Mouse (Mus musculus) cerebellum, adult 18-20 months (tissue): ENCODE data around the gene Cers3.

Experiments
- DNase-seq, 2 experiments: peaks; one replicate each; pipeline ENCODE4 v3.0.0; 2021

The Cers3 gene

GRCm38 (mm10) chr7:66779944-66780942, 36.9 kb downstream of the Cers3 start:
- DNase-seq, result no peak

GRCm38 (mm10) chr7:66786476-66786875, 43.2 kb downstream of the Cers3 start:
- no peak for DNase-seq

GRCm38 (mm10) chr7:66787816-66788215, 44.5 kb downstream of the Cers3 start:
- no peak for DNase-seq

- DNase-seq, result no peak
Observed at GRCm38 (mm10) chr7:66789860-66790748, 46.8 kb downstream of the Cers3 start.

- no peak for DNase-seq
Observed at GRCm38 (mm10) chr7:66791022-66791421, 47.7 kb downstream of the Cers3 start.

GRCm38 (mm10) chr7:66796909-66797308, 53.6 kb downstream of the Cers3 start:
- no peak for DNase-seq

GRCm38 (mm10) chr7:66797345-66797744, 54.0 kb downstream of the Cers3 start:
- DNase-seq, result no peak

- DNase-seq, result no peak
Observed at GRCm38 (mm10) chr7:66798826-66799225, 55.5 kb downstream of the Cers3 start.

GRCm38 (mm10) chr7:66800784-66801183, 57.5 kb downstream of the Cers3 start:
- DNase-seq, result no peak

- DNase-seq, result no peak
Observed at GRCm38 (mm10) chr7:66801785-66802184, 58.5 kb downstream of the Cers3 start.

- no peak for DNase-seq
Observed at GRCm38 (mm10) chr7:66803798-66804197, 60.5 kb downstream of the Cers3 start.

GRCm38 (mm10) chr7:66806801-66807200, 63.5 kb downstream of the Cers3 start:
- no peak for DNase-seq

- DNase-seq, result no peak
Observed at GRCm38 (mm10) chr7:66810436-66810835, 67.1 kb downstream of the Cers3 start.

GRCm38 (mm10) chr7:66811294-66811693, 68.0 kb downstream of the Cers3 start:
- no peak for DNase-seq

GRCm38 (mm10) chr7:66812289-66812688, 69.0 kb downstream of the Cers3 start:
- no peak for DNase-seq

- no peak for DNase-seq
Observed at GRCm38 (mm10) chr7:66812737-66813136, 69.4 kb downstream of the Cers3 start.

GRCm38 (mm10) chr7:66813172-66813571, 69.9 kb downstream of the Cers3 start:
- DNase-seq, result no peak

- DNase-seq, result peak; percentile 7 to 15
Observed at GRCm38 (mm10) chr7:66815526-66815925, 72.2 kb downstream of the Cers3 start.

- DNase-seq, result peak; percentile 34 to 49
Observed at GRCm38 (mm10) chr7:66820034-66820433, 76.7 kb downstream of the Cers3 start.

- DNase-seq, result no peak
Observed at GRCm38 (mm10) chr7:66830803-66831202, 87.5 kb downstream of the Cers3 start.

- DNase-seq, result no peak
Observed at GRCm38 (mm10) chr7:66831295-66831694, 88.0 kb downstream of the Cers3 start.

GRCm38 (mm10) chr7:66839463-66840007, 96.2 kb downstream of the Cers3 start, which contains the start of gene Adamts17:
Adamts17 (plus strand) TSS chr7:66839735.
- peak; percentile 94 to 96 for DNase-seq
